18 mouse cellular contexts compared by ENCODE assay signal in the genomic region with DNA sequence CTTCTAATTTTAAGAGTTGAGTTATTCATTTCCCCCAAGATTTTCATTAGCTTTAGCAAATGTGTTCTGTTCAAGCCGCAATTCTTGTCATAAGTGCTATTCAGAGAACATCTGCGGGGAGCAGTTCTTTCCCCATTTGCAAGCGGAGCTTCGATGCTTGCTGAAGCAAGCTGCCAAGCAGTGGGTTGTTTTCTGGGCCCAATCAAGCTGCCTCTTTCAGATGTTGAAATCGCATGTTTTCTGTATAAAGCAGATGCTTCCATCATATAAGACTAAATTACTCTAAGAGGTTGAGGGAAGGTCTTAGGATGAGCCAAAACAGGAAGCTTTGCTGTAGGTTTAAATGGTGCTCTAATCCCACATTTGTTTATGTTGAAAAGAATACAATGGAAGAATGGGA.
DNase-seq lines count a peak whose midpoint lies in the region; TF ChIP-seq lines count a peak whose summit lies in the region.
"Had no signal": no experiment of that assay in that cellular context is flagged by ENCODE, and none has a peak within 500 bp of the region (broad histone marks: within the 10 kb centered on the region; RNA-seq: fewer than 3 reads in every experiment).

No protein-coding gene starts in this region.

- DNase-seq in right cerebral cortex, adult 18-20 months, result peak; percentile 41
- no peak for DNase-seq in right cerebral cortex, postnatal 4 days
- peak; percentile 59 to 82 for DNase-seq in layer of hippocampus, adult 2 months (ENCODE audit: low spot score in 2 of 2)
- DNase-seq in left cerebral cortex, postnatal 14 days (ENCODE audit: low spot score in 2 of 2), result peak; percentile 35 to 41
- DNase-seq in cerebellum, postnatal 4 days (ENCODE audit: low spot score in 2 of 2), result no peak
- no peak for DNase-seq in spleen, postnatal 4 days (ENCODE audit: low spot score in 2 of 2)
- no peak for DNase-seq in adrenal gland, adult 2 months
- DNase-seq: cerebellum, adult 8-10 months; gastrocnemius, postnatal 25 days; heart, postnatal 14 days; kidney, adult 18-20 months; kidney, postnatal 25 days; liver, embryonic 13.5 days; thymus, adult 18-20 months had no signal

- TF ChIP-seq CTCF in layer of hippocampus, adult 2 months (conservative IDR thresholded peaks at IDR 0.05), result no peak

- H3K27ac ChIP-seq in layer of hippocampus, adult 2 months, result peak overlapping the region; percentile 72
- H3K27ac ChIP-seq: heart, embryonic 10.5 days; hindbrain, embryonic 15.5 days; liver, embryonic 13.5 days; neural tube, embryonic 13.5 days had no signal

- H3K4me3 ChIP-seq in layer of hippocampus, adult 2 months, result no peak overlapping the region
- H3K4me3 ChIP-seq: heart, embryonic 10.5 days; hindbrain, embryonic 15.5 days; liver, embryonic 13.5 days; megakaryocyte, embryonic 14.5 days; neural tube, embryonic 13.5 days had no signal

- intact Hi-C loops in left cerebral cortex, postnatal 14 days (cut with DNase I), result no loop called here

Comparison
In these comparisons a context has a peak if more than half of its experiments do, and no peak if none do; other contexts are left out.
1. DNase-seq: peak in right cerebral cortex, adult 18-20 months (single experiment), layer of hippocampus, adult 2 months (2 of 2) and left cerebral cortex, postnatal 14 days (2 of 2); none in right cerebral cortex, postnatal 4 days (single experiment), cerebellum, postnatal 4 days (0 of 2), spleen, postnatal 4 days (0 of 2) and adrenal gland, adult 2 months (single experiment).